Mouse (Mus musculus): ENCODE measurements around the gene Rtn4rl1.

DNA sequence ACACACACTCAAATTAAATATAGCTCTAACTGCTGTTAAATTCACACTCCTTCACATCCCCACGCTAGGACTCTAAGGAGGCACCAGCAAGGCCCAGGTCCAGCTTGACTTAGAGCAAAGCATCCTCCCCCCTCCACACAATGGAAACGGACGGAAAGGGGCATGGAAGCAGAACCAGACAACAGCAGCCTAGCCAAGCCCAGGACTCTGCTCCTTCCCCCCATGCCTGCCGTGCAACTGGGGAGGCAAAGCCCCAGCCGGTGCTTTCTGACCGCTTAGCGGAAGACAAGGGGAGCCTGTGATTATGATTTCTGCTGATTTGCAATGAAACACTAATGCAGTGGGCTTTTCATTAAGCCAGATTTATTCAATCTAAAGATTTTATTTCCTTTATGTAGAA is 84.5 kb downstream of the Rtn4rl1 start:
- TF ChIP-seq CTCF (IDR thresholded peaks at IDR 0.05; ENCODE audit: low read depth, low read length) = no peak
- no peak for TF ChIP-seq POLR2A (IDR thresholded peaks at IDR 0.05; ENCODE audit: extremely low read depth, insufficient read depth, low read length)

Data from liver, adult 2 months (tissue).